Mouse (Mus musculus): ENCODE results near the gene Spint3. TPM values are rescaled to one million over a fixed set of nuclear protein-coding genes. Genes with fewer than 3 reads are reported as not detected.

Spint3 gene
- polyA plus RNA-seq, 2 experiments: not detected

GRCm38 (mm10) chr2:164542132-164542531 is 31.1 kb downstream of the Spint3 start:
- WGBS: 71% methylated on average over 5 of the region's 5 CpGs
- no peak overlapping the region for H3K27ac ChIP-seq (replicated peaks; ENCODE audit: low read depth, low read length)
- H3K4me2 ChIP-seq (replicated peaks; ENCODE audit: low read depth, low read length, severe bottlenecking): no peak overlapping the region
- H3K27me3 ChIP-seq (ENCODE audit: control insufficient read depth, insufficient read depth, low read length): no peaks in the 10 kb centered on the region
- no peaks in the 10 kb centered on the region for H3K4me1 ChIP-seq (ENCODE audit: control insufficient read depth, insufficient read depth, low read length)
- no peak for DNase-seq (ENCODE audit: low spot score)
- no peaks in the 10 kb centered on the region for H3K9me3 ChIP-seq (ENCODE audit: control insufficient read depth, low read length)
- ATAC-seq (ENCODE audit: low FRiP score, low read depth): no peak
- TF ChIP-seq POLR2A (IDR thresholded peaks at IDR 0.05; ENCODE audit: borderline replicate concordance, extremely low read depth, insufficient read depth, insufficient read length): no peak
- no peak overlapping the region for H3K9ac ChIP-seq (ENCODE audit: low read depth, low read length, severe bottlenecking)
- no peaks in the 10 kb centered on the region for H3K36me3 ChIP-seq (ENCODE audit: control insufficient read depth, insufficient read depth, low read length)
- H3K4me3 ChIP-seq (replicated peaks; ENCODE audit: low read length): no peak overlapping the region

- Histone ChIP-seq H3K27me3 (ENCODE audit: control insufficient read depth, insufficient read depth, low read length) (no peaks in the 10 kb centered on the region), H3K36me3 (ENCODE audit: control insufficient read depth, insufficient read depth, low read length) (no peaks in the 10 kb centered on the region), H3K4me1 (ENCODE audit: control insufficient read depth, insufficient read depth, low read length) (no peaks in the 10 kb centered on the region), H3K27ac (replicated peaks; ENCODE audit: low read depth, low read length) (no peak overlapping the region), H3K4me3 (replicated peaks; ENCODE audit: low read length) (no peak overlapping the region), H3K4me2 (replicated peaks; ENCODE audit: low read depth, low read length, severe bottlenecking) (no peak overlapping the region), H3K9me3 (ENCODE audit: control insufficient read depth, low read length) (no peaks in the 10 kb centered on the region), H3K9ac (ENCODE audit: low read depth, low read length, severe bottlenecking) (no peak overlapping the region)
- DNase-seq (ENCODE audit: low spot score) (no peak), ATAC-seq (ENCODE audit: low FRiP score, low read depth) (no peak; the same call in 1 of the 2 replicates)
- no peak for TF ChIP-seq POLR2A (IDR thresholded peaks at IDR 0.05; ENCODE audit: borderline replicate concordance, extremely low read depth, insufficient read depth, insufficient read length)
- 37% methylated on average over 8 of the region's 8 CpGs for WGBS
These were observed 32.4 kb downstream of the Spint3 start for GRCm38 (mm10) chr2:164540652-164541427.

GRCm38 (mm10) chr2:164537003-164537402 is 36.3 kb downstream of the Spint3 start:
- no peak for ATAC-seq (ENCODE audit: low FRiP score, low read depth)
- no peak for DNase-seq (ENCODE audit: low spot score)
- no peak overlapping the region for H3K4me3 ChIP-seq (replicated peaks; ENCODE audit: low read length)
- H3K4me2 ChIP-seq (replicated peaks; ENCODE audit: low read depth, low read length, severe bottlenecking): no peak overlapping the region
- no peak for TF ChIP-seq POLR2A (IDR thresholded peaks at IDR 0.05; ENCODE audit: borderline replicate concordance, extremely low read depth, insufficient read depth, insufficient read length)
- no peak overlapping the region for H3K27ac ChIP-seq (replicated peaks; ENCODE audit: low read depth, low read length)
- H3K27me3 ChIP-seq (ENCODE audit: control insufficient read depth, insufficient read depth, low read length): no peaks in the 10 kb centered on the region
- H3K9me3 ChIP-seq (ENCODE audit: control insufficient read depth, low read length): no peaks in the 10 kb centered on the region
- WGBS: 77% methylated on average over 4 of the region's 4 CpGs
- no peaks in the 10 kb centered on the region for H3K4me1 ChIP-seq (ENCODE audit: control insufficient read depth, insufficient read depth, low read length)
- H3K36me3 ChIP-seq (ENCODE audit: control insufficient read depth, insufficient read depth, low read length): no peaks in the 10 kb centered on the region
- H3K9ac ChIP-seq (ENCODE audit: low read depth, low read length, severe bottlenecking): no peak overlapping the region

- TF ChIP-seq POLR2A (IDR thresholded peaks at IDR 0.05; ENCODE audit: borderline replicate concordance, extremely low read depth, insufficient read depth, insufficient read length): no peak
- Histone ChIP-seq H3K4me1 (ENCODE audit: control insufficient read depth, insufficient read depth, low read length) (no peaks in the 10 kb centered on the region), H3K9me3 (ENCODE audit: control insufficient read depth, low read length) (no peaks in the 10 kb centered on the region), H3K9ac (ENCODE audit: low read depth, low read length, severe bottlenecking) (no peak overlapping the region), H3K4me2 (replicated peaks; ENCODE audit: low read depth, low read length, severe bottlenecking) (no peak overlapping the region), H3K27me3 (ENCODE audit: control insufficient read depth, insufficient read depth, low read length) (no peaks in the 10 kb centered on the region), H3K36me3 (ENCODE audit: control insufficient read depth, insufficient read depth, low read length) (no peaks in the 10 kb centered on the region), H3K27ac (replicated peaks; ENCODE audit: low read depth, low read length) (no peak overlapping the region), H3K4me3 (replicated peaks; ENCODE audit: low read length) (no peak overlapping the region)
- 47% methylated on average over 10 of the region's 10 CpGs for WGBS
- ATAC-seq (ENCODE audit: low FRiP score, low read depth) (no peak), DNase-seq (ENCODE audit: low spot score) (no peak)
These were observed 38.9 kb downstream of the Spint3 start for GRCm38 (mm10) chr2:164534315-164534714.

GRCm38 (mm10) chr2:164531169-164531568 is 42.1 kb downstream of the Spint3 start:
- Histone ChIP-seq H3K27ac (replicated peaks; ENCODE audit: low read depth, low read length) (no peak overlapping the region), H3K4me2 (replicated peaks; ENCODE audit: low read depth, low read length, severe bottlenecking) (no peak overlapping the region), H3K4me1 (ENCODE audit: control insufficient read depth, insufficient read depth, low read length) (no peaks in the 10 kb centered on the region), H3K4me3 (replicated peaks; ENCODE audit: low read length) (no peak overlapping the region), H3K9me3 (ENCODE audit: control insufficient read depth, low read length) (0 out of 2 replicates have a peak, but pooled peaks cover 4% of the 10 kb centered on the region), H3K27me3 (ENCODE audit: control insufficient read depth, insufficient read depth, low read length) (no peaks in the 10 kb centered on the region), H3K9ac (ENCODE audit: low read depth, low read length, severe bottlenecking) (no peak overlapping the region), H3K36me3 (ENCODE audit: control insufficient read depth, insufficient read depth, low read length) (no peaks in the 10 kb centered on the region)
- ATAC-seq (ENCODE audit: low FRiP score, low read depth) (peak; percentile 75), DNase-seq (ENCODE audit: low spot score) (peak; percentile 81)
- 0% methylated on average over 3 of the region's 3 CpGs for WGBS
- TF ChIP-seq POLR2A (IDR thresholded peaks at IDR 0.05; ENCODE audit: borderline replicate concordance, extremely low read depth, insufficient read depth, insufficient read length): no peak

Data from limb, embryonic 14.5 days (tissue).